Mouse (Mus musculus) intestine, embryonic 15.5 days (tissue): ENCODE measurements around the gene Hip1r. TPM values are rescaled to one million over a fixed set of nuclear protein-coding genes. Genes with fewer than 3 reads are reported as not detected.

ENCODE experiments used
- ATAC-seq: fragments of 200-750 bp; cut with Nextera tagmentation; 2 replicates; pipeline ENCODE4 v1.8.0; 2017; ENCODE audit warnings: moderate TSS enrichment, moderate library complexity
- H3K27ac ChIP-seq: fragments of 300-500 bp; sonication (generic); 2 replicates; pipeline ENCODE4 v1.5.1; 2015; ENCODE audit warnings: mild to moderate bottlenecking, inconsistent platforms
- H3K27me3 ChIP-seq: fragments of 300-500 bp; sonication (generic); replicated peaks from 2 replicates; pipeline ENCODE4 v1.6.1; 2015; ENCODE audit warnings: inconsistent platforms
- H3K36me3 ChIP-seq: fragments of 300-500 bp; sonication (generic); 2 replicates; pipeline ENCODE4 v1.6.1; 2015; ENCODE audit warnings: inconsistent platforms
- H3K4me1 ChIP-seq: fragments of 300-500 bp; sonication (generic); replicated peaks from 2 replicates; pipeline ENCODE4 v1.6.1; 2015; ENCODE audit warnings: inconsistent platforms
- H3K4me2 ChIP-seq: fragments of 300-500 bp; sonication (generic); replicated peaks from 2 replicates; pipeline ENCODE4 v1.6.1; 2015; ENCODE audit warnings: mild to moderate bottlenecking, inconsistent platforms
- H3K4me3 ChIP-seq: fragments of 300-500 bp; sonication (generic); replicated peaks from 2 replicates; pipeline ENCODE4 v1.5.1; 2015; ENCODE audit warnings: inconsistent platforms
- H3K9ac ChIP-seq: fragments of 300-500 bp; sonication (generic); 2 replicates; pipeline ENCODE4 v1.6.1; 2015; ENCODE audit warnings: inconsistent platforms
- H3K9me3 ChIP-seq: fragments of 300-500 bp; sonication (generic); 2 replicates; pipeline ENCODE4 v1.6.1; 2016; ENCODE audit warnings: inconsistent platforms
- WGBS: fragments of 180-500 bp; shearing (Covaris S2); methylation state at CpG from one replicate; pipeline ENCODE4 v1.1.7; 2015; 5-methylcytosine and 5-hydroxymethylcytosine counted together
- polyA plus RNA-seq: library from polyadenylated mRNA; unstranded; fragments of >200 nt; fragmentation: Nextera tagmentation; extraction: Ambion mirVana; gene quantifications from 2 replicates; pipeline ENCODE4 v1.2.1, GENCODE M21; 2015

Gene Hip1r
- polyA plus RNA-seq, 1 experiment from 2014 or later: 26.0 TPM

- Histone ChIP-seq H3K36me3 (peaks cover 3% of the 10 kb centered on the region; the same call in 1 of the 2 replicates), H3K4me2 (no peak overlapping the region), H3K4me3 (no peak overlapping the region), H3K4me1 (peaks cover 36% of the 10 kb centered on the region), H3K9ac (no peak overlapping the region), H3K27me3 (no peaks in the 10 kb centered on the region), H3K9me3 (no peaks in the 10 kb centered on the region), H3K27ac (0 out of 2 replicates have a peak overlapping the region, but pooled peaks have one; percentile 51)
- ATAC-seq: no peak
- WGBS: 89% methylated on average over 6 of the region's 6 CpGs
Measured at GRCm38 (mm10) chr5:123991321-123991720, 17.9 kb downstream of the Hip1r start.

DNA sequence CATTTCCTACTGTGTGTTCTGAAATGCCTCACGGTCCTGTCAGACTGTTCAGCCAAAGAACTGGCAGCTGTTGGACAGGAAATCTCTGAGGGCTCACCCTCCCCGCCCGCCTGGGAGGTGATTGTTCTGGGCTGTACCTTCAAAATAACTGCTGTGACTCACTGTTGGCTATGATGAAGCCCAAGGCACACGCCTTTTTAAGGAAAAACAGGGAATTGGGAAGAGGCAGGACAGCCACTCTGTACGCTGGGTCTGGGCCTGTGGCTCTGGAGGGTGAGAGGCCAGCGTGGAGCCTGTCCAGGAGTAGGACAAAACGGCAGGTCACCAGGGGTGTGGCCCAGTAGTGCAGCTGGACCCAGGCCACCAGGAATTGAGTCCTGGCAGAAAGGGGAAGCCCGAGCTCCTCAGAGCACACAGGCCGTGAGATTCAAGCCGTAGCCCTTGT, 18.8 kb downstream of the Hip1r start:
- no peak for ATAC-seq
- Histone ChIP-seq H3K4me2 (no peak overlapping the region), H3K9ac (no peak overlapping the region), H3K36me3 (peaks cover 6% of the 10 kb centered on the region; the same call in 1 of the 2 replicates), H3K4me3 (no peak overlapping the region), H3K4me1 (peaks cover 29% of the 10 kb centered on the region), H3K27me3 (no peaks in the 10 kb centered on the region), H3K27ac (peak overlapping the region; percentile 51), H3K9me3 (no peaks in the 10 kb centered on the region)
- WGBS: 62% methylated on average over 10 of the region's 10 CpGs

GRCm38 (mm10) chr5:123992794-123993193, 19.4 kb downstream of the Hip1r start:
- 36% methylated on average over 5 of the region's 5 CpGs for WGBS
- H3K9me3 ChIP-seq: no peaks in the 10 kb centered on the region
- 0 out of 2 replicates have a peak, but pooled peaks have one; percentile 23 for ATAC-seq
- peaks cover 7% of the 10 kb centered on the region; the same call in 1 of the 2 replicates for H3K36me3 ChIP-seq
- H3K27ac ChIP-seq: no peak overlapping the region
- no peak overlapping the region for H3K4me2 ChIP-seq
- no peak overlapping the region for H3K4me3 ChIP-seq
- H3K4me1 ChIP-seq: peaks cover 23% of the 10 kb centered on the region
- H3K9ac ChIP-seq: no peak overlapping the region
- H3K27me3 ChIP-seq: no peaks in the 10 kb centered on the region

- 0 out of 2 replicates have a peak, but pooled peaks have one; percentile 14 for ATAC-seq
- 0 out of 2 replicates have a peak overlapping the region, but pooled peaks have one; percentile 13 for H3K27ac ChIP-seq
- 59% methylated on average over 7 of the region's 7 CpGs for WGBS
Measured at GRCm38 (mm10) chr5:123993263-123994036, 20.0 kb downstream of the Hip1r start.

GRCm38 (mm10) chr5:123994468-123994867, 21.0 kb downstream of the Hip1r start:
- peaks cover 7% of the 10 kb centered on the region; the same call in 1 of the 2 replicates for H3K36me3 ChIP-seq

More at GRCm38 (mm10) chr5:123993263-123994036, 20.0 kb downstream of the Hip1r start:
- H3K4me2 ChIP-seq: no peak overlapping the region
- H3K9ac ChIP-seq: no peak overlapping the region
- peaks cover 20% of the 10 kb centered on the region for H3K4me1 ChIP-seq
- H3K27me3 ChIP-seq: no peaks in the 10 kb centered on the region
- H3K36me3 ChIP-seq: peaks cover 7% of the 10 kb centered on the region; the same call in 1 of the 2 replicates
- H3K4me3 ChIP-seq: no peak overlapping the region
- H3K9me3 ChIP-seq: no peaks in the 10 kb centered on the region

DNA sequence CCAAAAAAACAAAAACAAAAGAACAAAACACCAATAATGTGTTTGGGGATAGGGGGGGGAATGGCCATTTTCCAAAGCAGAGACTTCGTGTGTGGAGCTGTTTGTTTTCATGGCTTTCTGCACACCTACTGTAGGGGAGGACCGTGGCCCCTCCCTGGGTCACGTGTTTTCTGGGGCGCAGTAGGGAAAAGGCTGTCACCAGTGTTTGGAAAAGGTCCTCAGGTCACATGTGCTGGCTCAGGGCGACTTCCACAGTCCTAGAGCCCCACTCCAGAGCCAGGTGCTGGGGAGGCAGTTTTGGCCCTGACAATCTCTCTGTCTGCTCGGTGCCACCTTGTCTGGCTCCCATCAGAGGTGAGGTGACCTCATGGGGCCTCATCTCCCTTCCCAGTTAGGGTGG, 22.0 kb downstream of the Hip1r start:
- no peaks in the 10 kb centered on the region for H3K27me3 ChIP-seq
- H3K4me1 ChIP-seq: peaks cover 17% of the 10 kb centered on the region
- no peak overlapping the region for H3K4me2 ChIP-seq
- ATAC-seq: no peak
- H3K27ac ChIP-seq: no peak overlapping the region
- 75% methylated on average over 6 of the region's 6 CpGs for WGBS
- no peak overlapping the region for H3K9ac ChIP-seq
- no peaks in the 10 kb centered on the region for H3K9me3 ChIP-seq
- H3K36me3 ChIP-seq: peaks cover 10% of the 10 kb centered on the region; the same call in 1 of the 2 replicates
- no peak overlapping the region for H3K4me3 ChIP-seq

More at GRCm38 (mm10) chr5:123994468-123994867, 21.0 kb downstream of the Hip1r start:
- Histone ChIP-seq H3K27me3 (no peaks in the 10 kb centered on the region), H3K9ac (no peak overlapping the region), H3K4me3 (no peak overlapping the region), H3K9me3 (no peaks in the 10 kb centered on the region), H3K27ac (no peak overlapping the region), H3K4me1 (peaks cover 17% of the 10 kb centered on the region), H3K4me2 (no peak overlapping the region)
- no peak for ATAC-seq
- WGBS: 95% methylated on average over 7 of the region's 7 CpGs

GRCm38 (mm10) chr5:123996194-123996593, 22.8 kb downstream of the Hip1r start:
- Histone ChIP-seq H3K4me2 (no peak overlapping the region), H3K27me3 (no peaks in the 10 kb centered on the region), H3K36me3 (peaks cover 10% of the 10 kb centered on the region; the same call in 1 of the 2 replicates), H3K9me3 (no peaks in the 10 kb centered on the region), H3K4me3 (no peak overlapping the region), H3K4me1 (peaks cover 16% of the 10 kb centered on the region), H3K9ac (no peak overlapping the region), H3K27ac (no peak overlapping the region)
- WGBS: 79% methylated on average over 10 of the region's 10 CpGs
- ATAC-seq: no peak

- H3K4me1 ChIP-seq: peaks cover 13% of the 10 kb centered on the region
- H3K27me3 ChIP-seq: no peaks in the 10 kb centered on the region
- H3K36me3 ChIP-seq: peaks cover 10% of the 10 kb centered on the region; the same call in 1 of the 2 replicates
- ATAC-seq: no peak
- H3K4me2 ChIP-seq: no peak overlapping the region
- H3K9ac ChIP-seq: no peak overlapping the region
- no peaks in the 10 kb centered on the region for H3K9me3 ChIP-seq
- H3K4me3 ChIP-seq: no peak overlapping the region
- no peak overlapping the region for H3K27ac ChIP-seq
- WGBS: 87% methylated on average over 14 of the region's 14 CpGs
Measured at GRCm38 (mm10) chr5:123996695-123997094, 23.3 kb downstream of the Hip1r start.

GRCm38 (mm10) chr5:123997211-123997751, 23.9 kb downstream of the Hip1r start:
- WGBS: 87% methylated on average over 24 of the region's 24 CpGs
- Histone ChIP-seq H3K4me1 (peaks cover 9% of the 10 kb centered on the region), H3K9ac (no peak overlapping the region), H3K27ac (no peak overlapping the region), H3K9me3 (no peaks in the 10 kb centered on the region), H3K4me2 (no peak overlapping the region), H3K36me3 (peaks cover 10% of the 10 kb centered on the region; the same call in 1 of the 2 replicates), H3K27me3 (no peaks in the 10 kb centered on the region), H3K4me3 (no peak overlapping the region)
- ATAC-seq: no peak

- Histone ChIP-seq H3K36me3 (peaks cover 10% of the 10 kb centered on the region; the same call in 1 of the 2 replicates), H3K9me3 (no peaks in the 10 kb centered on the region), H3K27ac (no peak overlapping the region), H3K27me3 (no peaks in the 10 kb centered on the region), H3K4me3 (no peak overlapping the region), H3K4me1 (peaks cover 10% of the 10 kb centered on the region; the same call in 1 of the 2 replicates), H3K9ac (no peak overlapping the region), H3K4me2 (no peak overlapping the region)
- 77% methylated on average over 16 of the region's 16 CpGs for WGBS
- ATAC-seq: no peak
Measured at GRCm38 (mm10) chr5:123997811-123998210, 24.4 kb downstream of the Hip1r start.

DNA sequence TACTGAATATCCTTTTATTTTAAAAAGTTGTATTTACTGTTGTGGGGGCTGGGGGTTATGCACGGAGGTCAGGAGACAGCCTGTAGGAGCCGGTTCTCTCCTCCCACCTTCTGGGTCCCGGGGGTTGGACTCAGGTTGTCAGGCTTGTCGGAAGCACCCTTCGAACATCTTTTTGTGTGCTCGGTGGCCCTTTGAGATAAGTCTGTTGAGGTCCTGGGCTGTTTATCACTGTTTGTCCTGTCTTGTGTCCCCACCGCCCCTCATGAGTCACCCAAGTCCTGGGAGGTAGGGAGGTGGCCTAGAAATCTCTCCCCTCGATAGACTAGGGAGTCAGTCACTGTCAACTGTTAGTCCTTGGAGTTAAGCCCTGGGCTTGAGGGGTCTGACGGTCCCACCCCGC, 24.9 kb downstream of the Hip1r start:
- WGBS: 75% methylated on average over 10 of the region's 10 CpGs
- peaks cover 10% of the 10 kb centered on the region; the same call in 1 of the 2 replicates for H3K36me3 ChIP-seq

DNA sequence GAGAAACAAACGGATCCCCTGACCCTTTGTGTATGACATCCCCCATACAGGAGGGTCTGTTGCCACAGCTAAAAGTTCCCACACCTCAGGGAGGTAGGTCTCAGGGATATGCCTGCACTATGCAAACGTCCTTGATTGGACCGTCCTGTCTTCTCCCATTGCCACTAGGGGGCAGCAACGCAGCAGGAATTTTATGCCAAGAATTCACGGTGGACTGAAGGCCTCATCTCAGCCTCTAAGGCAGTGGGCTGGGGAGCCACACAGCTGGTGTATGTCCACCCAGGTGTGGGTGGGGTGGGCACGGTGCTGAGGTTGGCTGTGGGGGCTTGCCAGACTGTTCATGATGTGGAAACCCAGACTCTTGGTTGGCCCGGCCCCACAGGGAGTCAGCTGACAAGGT, 27.4 kb downstream of the Hip1r start:
- Histone ChIP-seq H3K4me1 (peaks cover 10% of the 10 kb centered on the region; the same call in 1 of the 2 replicates), H3K36me3 (peaks cover 24% of the 10 kb centered on the region; the same call in 1 of the 2 replicates), H3K27ac (no peak overlapping the region), H3K27me3 (no peaks in the 10 kb centered on the region), H3K9ac (no peak overlapping the region), H3K9me3 (no peaks in the 10 kb centered on the region), H3K4me3 (no peak overlapping the region), H3K4me2 (no peak overlapping the region)
- 14% methylated on average over 7 of the region's 7 CpGs for WGBS
- peak; percentile 59 for ATAC-seq

More for the DNA sequence above, 24.9 kb downstream of the Hip1r start:
- no peaks in the 10 kb centered on the region for H3K9me3 ChIP-seq
- H3K4me2 ChIP-seq: no peak overlapping the region
- H3K4me3 ChIP-seq: no peak overlapping the region
- H3K27ac ChIP-seq: no peak overlapping the region
- H3K27me3 ChIP-seq: no peaks in the 10 kb centered on the region
- no peak overlapping the region for H3K9ac ChIP-seq
- peaks cover 12% of the 10 kb centered on the region; the same call in 1 of the 2 replicates for H3K4me1 ChIP-seq
- no peak for ATAC-seq
